Mouse (Mus musculus): ENCODE measurements around the gene Pank4. TPM values are rescaled to one million over a fixed set of nuclear protein-coding genes. Genes with fewer than 3 reads are reported as not detected.

Gene Pank4
- polyA plus RNA-seq, 1 experiment from 2014 or later: 42.9 TPM

GRCm38 (mm10) chr4:154943323-154944039 lies 20.4 kb upstream of the Pank4 start:
- no peak for DNase-seq (ENCODE audit: low spot score)

GRCm38 (mm10) chr4:154944121-154944590 lies 19.8 kb upstream of the Pank4 start:
- DNase-seq (ENCODE audit: low spot score): peak; percentile 91

GRCm38 (mm10) chr4:154946319-154946718 lies 17.6 kb upstream of the Pank4 start:
- no peak for DNase-seq (ENCODE audit: low spot score)

GRCm38 (mm10) chr4:154948066-154948939 lies 15.6 kb upstream of the Pank4 start:
- DNase-seq (ENCODE audit: low spot score): no peak

GRCm38 (mm10) chr4:154948940-154949588 lies 14.9 kb upstream of the Pank4 start:
- DNase-seq (ENCODE audit: low spot score): no peak

- no peak for DNase-seq (ENCODE audit: low spot score)
Measured at GRCm38 (mm10) chr4:154949589-154949982, 14.3 kb upstream of the Pank4 start.

- DNase-seq (ENCODE audit: low spot score): no peak
Measured at GRCm38 (mm10) chr4:154952461-154953241, 11.3 kb upstream of the Pank4 start.

GRCm38 (mm10) chr4:154956604-154957003 lies 7.3 kb upstream of the Pank4 start:
- no peak for DNase-seq (ENCODE audit: low spot score)

- DNase-seq (ENCODE audit: low spot score): no peak
Measured at GRCm38 (mm10) chr4:154957289-154957993, 6.5 kb upstream of the Pank4 start.

- peak; percentile 33 for DNase-seq (ENCODE audit: low spot score)
Measured at GRCm38 (mm10) chr4:154958171-154958570, 5.8 kb upstream of the Pank4 start.

GRCm38 (mm10) chr4:154958621-154959020 lies 5.3 kb upstream of the Pank4 start:
- DNase-seq (ENCODE audit: low spot score): no peak

- DNase-seq (ENCODE audit: low spot score): no peak
Measured at GRCm38 (mm10) chr4:154960021-154960689, 3.8 kb upstream of the Pank4 start.

- DNase-seq (ENCODE audit: low spot score): peak; percentile 42
Measured at GRCm38 (mm10) chr4:154960690-154961225, 3.2 kb upstream of the Pank4 start, which contains the start of gene Hes5. TSS of gene Hes5 (plus strand) at chr4:154960923.

- peak; percentile 48 for DNase-seq (ENCODE audit: low spot score)
Measured at GRCm38 (mm10) chr4:154961226-154961738, 2.6 kb upstream of the Pank4 start.

GRCm38 (mm10) chr4:154961911-154962310 lies 2.0 kb upstream of the Pank4 start:
- DNase-seq (ENCODE audit: low spot score): peak; percentile 57

- no peak for DNase-seq (ENCODE audit: low spot score)
Measured at GRCm38 (mm10) chr4:154962683-154963082, 1.2 kb upstream of the Pank4 start.

GRCm38 (mm10) chr4:154963190-154963836 lies 610 bp upstream of the Pank4 start:
- DNase-seq (ENCODE audit: low spot score): no peak

- peak; percentile 60 for DNase-seq (ENCODE audit: low spot score)
Measured at GRCm38 (mm10) chr4:154964581-154965235, 785 bp downstream of the Pank4 start.

Measured in thymus, postnatal 0 days (tissue).